Mouse (Mus musculus): ENCODE data around the gene Gm49366. TPM values are rescaled to one million over a fixed set of nuclear protein-coding genes. Genes with fewer than 3 reads are reported as not detected.
A peak's percentile ranks its signal among the peaks of the same experiment; 100 is the strongest.
"Not testable (repeated sequence)": the region's sequence is repeated elsewhere in the genome, so short reads cannot be mapped to it uniquely, and the experiment has no call there.

Gm49366 gene
- polyA plus RNA-seq, 1 experiment from 2014 or later, result not detected

GRCm38 (mm10) chr12:84071696-84072095 lies 33.0 kb downstream of the Gm49366 start:
- DNase-seq (ENCODE audit: low spot score), result no peak

GRCm38 (mm10) chr12:84077371-84077990 lies 38.7 kb downstream of the Gm49366 start:
- DNase-seq (ENCODE audit: low spot score), result no peak

- DNase-seq (ENCODE audit: low spot score), result no peak
Observed at GRCm38 (mm10) chr12:84083842-84084241, 45.1 kb downstream of the Gm49366 start.

- no peak for DNase-seq (ENCODE audit: low spot score)
Observed at GRCm38 (mm10) chr12:84084581-84084980, 45.8 kb downstream of the Gm49366 start.

- not testable (repeated sequence) for DNase-seq (ENCODE audit: low spot score)
Observed at GRCm38 (mm10) chr12:84094666-84095065, 55.9 kb downstream of the Gm49366 start.

GRCm38 (mm10) chr12:84099605-84100004 lies 60.9 kb downstream of the Gm49366 start:
- DNase-seq (ENCODE audit: low spot score), result no peak

GRCm38 (mm10) chr12:84100071-84100470 lies 61.3 kb downstream of the Gm49366 start:
- DNase-seq (ENCODE audit: low spot score), result no peak

- peak; percentile 48 for DNase-seq (ENCODE audit: low spot score)
Observed at GRCm38 (mm10) chr12:84100604-84101492, 62.1 kb downstream of the Gm49366 start, which contains the start of gene Acot6. TSS of gene Acot6 (plus strand) at chr12:84100654.

GRCm38 (mm10) chr12:84101493-84101845 lies 62.7 kb downstream of the Gm49366 start:
- DNase-seq (ENCODE audit: low spot score), result no peak

GRCm38 (mm10) chr12:84107012-84107411 lies 68.3 kb downstream of the Gm49366 start:
- no peak for DNase-seq (ENCODE audit: low spot score)

- DNase-seq (ENCODE audit: low spot score), result no peak
Observed at GRCm38 (mm10) chr12:84107692-84108091, 69.0 kb downstream of the Gm49366 start.

Other genes with a start within 250 kb of the Gm49366 start
- gene Numb, start 117.0 kb upstream of the Gm49366 start, polyA plus RNA-seq (2015; fragmentation: Nextera tagmentation; extraction: Ambion mirVana), result 13.6 and 14.9 TPM in 2 replicates
- 16.3 and 21.3 TPM in 2 replicates for gene Riox1, start 88.3 kb upstream of the Gm49366 start, polyA plus RNA-seq (2015; fragmentation: Nextera tagmentation; extraction: Ambion mirVana)
- 0.04 TPM in 1 of 2 replicates, not detected in the other for gene Heatr4, start 54.1 kb upstream of the Gm49366 start, polyA plus RNA-seq (2015; fragmentation: Nextera tagmentation; extraction: Ambion mirVana)
- 14.0 and 21.8 TPM in 2 replicates for gene Acot2, start 51.1 kb upstream of the Gm49366 start, polyA plus RNA-seq (2015; fragmentation: Nextera tagmentation; extraction: Ambion mirVana)
- gene Acot1, start 29.4 kb upstream of the Gm49366 start, polyA plus RNA-seq (2015; fragmentation: Nextera tagmentation; extraction: Ambion mirVana), result 15.5 and 19.3 TPM in 2 replicates
- gene Acot4, start 556 bp upstream of the Gm49366 start, polyA plus RNA-seq (2015; fragmentation: Nextera tagmentation; extraction: Ambion mirVana), result 0.14 and 0.36 TPM in 2 replicates
- gene Acot3, start 13.2 kb downstream of the Gm49366 start, polyA plus RNA-seq (2015; fragmentation: Nextera tagmentation; extraction: Ambion mirVana), result not detected in 2 replicates
- 1.8 and 1.9 TPM in 2 replicates for gene Acot5, start 30.4 kb downstream of the Gm49366 start, polyA plus RNA-seq (2015; fragmentation: Nextera tagmentation; extraction: Ambion mirVana)
- 0.62 and 0.95 TPM in 2 replicates for gene Acot6, start 61.7 kb downstream of the Gm49366 start, polyA plus RNA-seq (2015; fragmentation: Nextera tagmentation; extraction: Ambion mirVana)
- gene Dnal1, start 75.4 kb downstream of the Gm49366 start, polyA plus RNA-seq (2015; fragmentation: Nextera tagmentation; extraction: Ambion mirVana), result 1.6 and 2.1 TPM in 2 replicates
- 0.18 and 0.22 TPM in 2 replicates for gene Pnma1, start 109.6 kb downstream of the Gm49366 start, polyA plus RNA-seq (2015; fragmentation: Nextera tagmentation; extraction: Ambion mirVana)
- gene Elmsan1, start 179.9 kb downstream of the Gm49366 start, polyA plus RNA-seq (2015; fragmentation: Nextera tagmentation; extraction: Ambion mirVana), result 5.1 and 6.3 TPM in 2 replicates
- 34.7 and 35.7 TPM in 2 replicates for gene Ptgr2, start 246.3 kb downstream of the Gm49366 start, polyA plus RNA-seq (2015; fragmentation: Nextera tagmentation; extraction: Ambion mirVana)